Mouse (Mus musculus) ovary, postnatal 36 days (tissue): ENCODE measurements at regions not wholly inside any gene's neighbourhood (a gene's known extent, or its start where the extent isn't known, plus 50 kb on each side); places are given as distances from the start of the nearest gene placed in this dataset.
A peak's percentile ranks its signal among the peaks of the same experiment; 100 is the strongest.

Experiments
- DNase-seq: peaks from one replicate; pipeline ENCODE4 v3.0.0; 2022; ENCODE audit warnings: low spot score, mixed read lengths

DNA sequence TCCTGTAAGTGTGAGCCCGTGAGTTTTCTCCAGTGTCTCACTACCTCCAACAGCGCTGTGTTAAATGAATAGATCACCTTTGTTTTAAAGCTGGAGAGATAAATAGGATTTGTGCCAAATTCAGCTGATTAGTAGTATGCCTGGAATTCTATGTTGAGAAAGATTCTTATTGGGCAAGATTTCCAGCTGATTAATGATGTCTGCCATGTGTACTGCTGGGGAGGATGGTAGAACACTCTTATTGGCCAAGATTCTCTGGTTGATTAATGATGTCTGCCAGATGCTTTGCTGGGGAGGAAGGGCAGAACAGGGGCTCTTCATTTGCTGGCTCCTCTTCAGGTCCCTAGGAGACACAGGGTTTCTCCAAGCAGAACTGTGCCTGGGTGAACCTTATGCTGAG lies 158.9 kb upstream of the Bmper start:
- no peak for DNase-seq

DNA sequence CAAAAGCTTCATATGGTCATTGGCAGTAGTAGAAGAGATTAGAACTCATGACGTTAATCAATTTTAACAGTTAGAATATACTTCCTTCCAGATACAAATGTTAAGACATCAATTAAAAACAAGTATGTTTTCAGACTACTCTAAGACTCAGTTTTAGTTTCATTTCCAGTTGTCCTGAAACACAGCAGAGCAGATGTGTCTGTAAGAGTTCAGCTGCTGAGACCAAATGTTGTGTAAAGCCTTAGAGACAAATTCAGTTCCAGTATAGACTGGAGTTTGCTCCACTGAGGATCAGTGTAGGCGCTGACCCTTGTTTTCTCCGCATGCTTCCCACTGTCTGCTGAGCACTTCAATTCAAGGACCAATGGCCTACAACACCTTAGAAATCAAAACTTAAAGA lies 158.1 kb upstream of the Bmper start:
- DNase-seq: no peak

DNA sequence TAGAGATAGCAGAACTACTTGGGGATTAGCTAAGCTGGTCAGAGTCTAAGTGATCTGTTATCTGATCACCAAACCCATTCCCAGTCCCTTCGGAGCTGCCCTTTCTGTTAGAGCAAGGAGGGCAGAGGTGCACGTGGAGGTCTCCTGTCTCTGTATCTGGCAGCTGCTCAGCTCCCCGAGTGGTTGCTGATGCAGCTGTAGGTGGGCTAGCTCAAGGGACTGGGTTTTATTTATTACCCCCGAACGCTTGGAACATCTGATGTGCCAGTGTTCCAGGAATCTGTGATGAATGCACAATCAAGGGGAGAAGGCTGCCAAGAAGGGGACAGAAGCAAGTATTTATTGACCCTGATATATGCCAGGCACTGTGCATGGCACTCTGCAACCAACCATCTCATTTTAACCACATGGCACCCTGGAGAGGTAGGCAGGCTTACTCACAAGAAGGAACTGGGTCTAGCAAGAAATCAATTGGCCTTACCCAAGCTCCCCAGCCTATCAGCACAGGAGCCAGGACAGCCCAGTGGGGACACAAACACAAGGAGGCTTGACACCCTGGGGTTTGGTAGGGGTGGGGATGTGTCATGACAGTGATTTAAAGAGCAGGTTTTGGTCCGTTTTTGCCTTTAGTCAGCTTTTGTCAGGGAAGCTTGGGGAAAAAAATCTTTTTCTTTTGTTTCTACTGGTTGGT lies 154.6 kb upstream of the Bmper start:
- no peak for DNase-seq

DNA sequence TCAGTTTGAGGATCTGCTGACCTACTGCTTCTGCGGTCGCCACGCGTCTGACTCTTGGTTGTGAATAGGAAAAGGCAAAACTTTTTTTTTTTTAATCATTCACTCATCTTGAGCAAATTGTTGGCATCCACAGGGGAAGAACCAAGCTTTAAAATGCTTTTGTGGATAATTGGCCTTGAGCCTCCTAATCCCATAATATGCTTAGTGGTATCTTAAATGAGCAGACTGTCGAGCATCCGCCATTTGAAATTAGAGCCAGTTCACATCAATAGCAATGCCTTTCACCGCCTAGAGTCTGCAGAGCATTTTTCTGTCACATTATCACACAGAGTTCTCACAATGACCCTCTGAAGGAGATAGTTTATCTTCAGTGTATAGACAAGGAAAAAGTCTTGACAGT lies 153.7 kb upstream of the Bmper start:
- no peak for DNase-seq

DNA sequence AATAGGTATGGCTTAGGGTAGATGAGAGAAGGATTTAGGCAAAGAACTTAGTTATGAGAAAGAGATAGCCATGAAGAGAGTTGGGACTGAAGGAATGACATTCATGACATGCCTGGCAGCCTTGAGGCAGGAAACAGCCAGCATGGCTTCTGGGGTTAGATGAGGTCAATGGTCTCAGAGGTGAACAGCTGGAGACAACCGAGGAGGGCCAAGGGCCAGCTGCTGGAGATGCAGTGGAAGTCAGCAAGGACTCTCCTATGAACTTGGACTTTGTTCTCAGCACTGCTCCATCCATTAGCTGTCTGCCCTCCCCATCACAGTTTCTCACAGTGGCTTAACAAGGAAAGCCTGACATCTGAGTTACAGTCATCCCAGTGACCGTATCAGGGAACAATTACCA lies 151.9 kb upstream of the Bmper start:
- DNase-seq: no peak

DNA sequence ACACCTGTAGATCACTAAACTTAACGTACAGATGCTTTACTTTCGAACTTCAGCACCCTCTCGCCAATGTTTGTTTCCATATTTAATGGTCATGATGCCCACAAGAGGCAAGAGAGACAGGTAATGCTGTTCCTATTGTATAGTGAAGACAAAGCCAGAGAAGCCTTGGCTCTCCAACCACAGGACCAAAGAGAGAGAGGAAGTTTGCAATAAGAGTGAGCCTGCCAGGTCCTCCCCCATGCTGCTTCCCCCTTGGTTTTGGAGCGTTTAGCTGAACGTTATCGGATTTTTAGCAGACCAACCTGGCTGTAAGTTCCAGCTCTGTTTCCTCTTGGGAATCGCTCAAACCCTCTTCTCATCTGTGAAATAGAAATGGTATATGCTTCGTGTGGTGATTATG lies 150.1 kb upstream of the Bmper start:
- DNase-seq: no peak

DNA sequence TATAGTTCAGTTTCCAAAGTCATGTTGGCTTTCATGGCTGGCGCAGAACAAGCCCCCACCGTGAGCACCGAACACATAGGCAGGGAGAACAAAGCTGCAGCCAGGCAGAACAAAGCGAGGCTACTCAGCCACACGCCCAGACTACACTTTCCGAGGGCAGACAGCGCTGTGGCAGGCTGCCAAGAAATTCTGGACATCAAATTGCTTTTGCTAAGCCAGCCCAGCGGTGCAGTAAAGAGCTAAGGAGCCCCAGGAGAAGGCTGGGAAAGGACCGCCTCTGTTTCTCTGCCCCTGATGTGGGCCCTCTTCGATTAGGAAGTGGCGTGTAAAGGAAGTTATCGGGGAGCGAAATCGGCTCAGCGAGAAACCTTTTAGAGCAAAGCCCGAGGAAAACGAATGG lies 139.3 kb upstream of the Bmper start:
- peak; percentile 88 for DNase-seq

DNA sequence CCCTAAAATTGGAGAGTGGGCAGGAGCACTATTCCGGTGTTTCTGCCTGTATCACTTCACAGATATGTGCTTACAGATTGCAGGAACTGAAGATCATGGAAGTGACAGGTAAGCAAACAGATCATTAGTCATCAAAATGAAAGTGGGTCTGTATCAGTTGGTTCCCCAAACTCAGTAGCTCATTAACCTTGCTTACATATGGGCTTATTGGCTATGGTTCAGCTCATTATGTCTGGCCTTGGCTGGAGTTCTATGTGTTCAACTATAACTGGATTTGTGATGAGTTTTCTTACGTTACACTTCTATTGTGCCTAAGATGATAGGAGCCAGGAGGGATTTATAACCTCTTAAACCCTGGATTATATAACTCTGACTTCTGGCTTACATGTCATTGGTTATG lies 133.5 kb upstream of the Bmper start:
- no peak for DNase-seq

DNA sequence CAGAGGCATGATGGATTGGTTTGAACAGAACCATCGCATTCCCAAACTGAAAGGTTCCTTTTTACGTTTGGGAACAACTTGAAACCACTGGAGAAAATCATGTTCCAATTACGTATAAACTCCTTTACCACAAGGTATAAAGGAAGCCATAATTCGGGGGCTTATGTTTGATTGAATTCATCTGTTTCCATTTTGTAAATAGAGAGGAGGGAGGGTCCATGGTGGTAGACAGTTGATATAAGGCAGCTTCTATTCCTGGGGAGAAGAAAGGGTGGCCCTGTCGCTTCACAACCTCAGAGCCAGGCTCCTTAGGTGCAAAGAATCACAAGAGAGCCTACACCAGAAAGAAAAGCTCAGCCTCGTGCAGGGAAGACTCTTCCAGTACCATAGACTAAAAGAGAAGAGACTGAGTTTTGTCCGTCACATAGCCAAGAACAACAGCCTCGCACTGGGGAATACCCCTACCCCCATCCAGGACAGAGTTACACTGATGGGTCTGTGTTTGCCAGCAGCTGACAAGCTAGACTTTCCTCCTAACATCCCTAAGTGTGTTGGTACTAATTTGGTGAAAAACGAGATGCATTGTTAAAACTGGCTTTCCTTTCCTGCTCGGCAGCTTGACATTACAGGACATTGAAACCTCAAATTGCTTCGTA lies 125.6 kb upstream of the Bmper start:
- DNase-seq: no peak

DNA sequence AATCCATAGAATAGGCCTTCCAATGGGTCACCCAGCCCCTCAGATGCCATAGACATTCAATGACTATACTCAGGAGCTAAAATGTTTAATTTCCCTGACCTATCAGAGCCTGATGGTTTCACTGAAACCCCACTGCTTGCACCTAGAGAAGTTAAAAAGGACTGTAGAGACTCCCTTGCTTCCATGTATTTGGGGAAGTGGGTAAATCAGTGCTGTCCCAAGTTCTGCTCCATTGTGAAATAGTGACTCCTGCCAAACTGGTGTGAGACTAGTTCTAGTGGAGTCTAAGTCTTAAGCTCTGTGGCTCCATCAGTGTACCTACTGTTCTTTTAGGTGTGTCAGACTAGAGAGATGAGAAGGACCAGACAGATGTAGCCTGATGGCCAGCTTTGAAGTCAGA lies 121.3 kb upstream of the Bmper start:
- DNase-seq: no peak

DNA sequence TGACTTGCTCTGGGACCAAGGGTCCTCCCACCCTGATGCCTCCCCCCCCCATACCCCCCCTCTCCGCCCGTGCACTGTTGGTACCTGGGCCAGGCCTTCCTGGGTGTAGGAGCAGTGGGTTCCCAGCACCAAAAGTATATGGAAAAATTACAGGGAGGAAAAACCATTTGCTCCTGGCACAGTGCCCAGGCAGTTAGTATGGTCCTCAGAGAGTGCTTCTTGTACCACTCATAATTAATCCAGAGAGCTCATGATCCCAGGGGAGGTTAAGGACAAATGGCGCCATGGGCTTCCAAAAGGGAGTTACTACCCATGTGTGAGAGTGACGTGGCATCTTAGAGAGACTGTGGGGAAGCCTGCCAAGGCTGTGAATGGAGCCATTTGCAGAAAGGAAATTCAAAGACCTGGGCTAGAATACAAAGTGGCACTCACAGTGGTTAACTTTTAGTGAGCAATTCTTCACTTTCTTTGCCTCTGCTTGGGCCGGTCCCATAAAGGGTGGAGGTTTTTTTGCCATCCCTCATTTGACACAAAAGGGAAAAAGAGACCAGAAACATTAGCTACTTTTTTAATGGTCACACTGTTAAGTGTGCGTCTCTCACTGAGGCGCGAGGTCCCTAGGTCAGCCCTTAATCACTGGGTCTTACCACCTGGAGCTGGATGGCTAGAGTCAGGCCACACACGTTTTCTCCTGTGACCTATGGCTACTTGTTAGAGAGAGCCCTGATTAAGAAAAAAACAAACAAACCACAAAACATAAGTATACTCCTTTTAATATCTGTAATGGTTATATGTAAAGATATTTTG lies 120.7 kb upstream of the Bmper start:
- DNase-seq: no peak

DNA sequence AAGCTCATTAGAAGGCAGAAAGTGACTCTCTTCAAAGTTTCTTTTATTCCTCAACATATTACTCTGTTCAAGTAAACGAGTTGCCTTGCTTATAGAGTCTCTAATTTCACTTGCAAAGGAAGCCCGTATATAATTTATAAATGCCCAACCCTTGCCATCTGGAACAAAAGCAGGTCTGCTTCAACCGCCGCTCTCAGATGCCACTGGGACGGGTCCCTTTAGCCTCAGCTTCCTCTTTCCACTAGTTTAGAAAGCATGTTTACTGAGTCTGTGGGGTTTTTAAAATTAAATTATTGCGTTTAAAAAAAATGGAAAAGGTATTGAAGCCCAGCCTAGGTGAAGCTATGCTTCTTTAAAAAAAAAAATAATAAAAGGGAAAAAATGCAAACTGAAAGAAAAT lies 111.4 kb upstream of the Bmper start:
- no peak for DNase-seq

DNA sequence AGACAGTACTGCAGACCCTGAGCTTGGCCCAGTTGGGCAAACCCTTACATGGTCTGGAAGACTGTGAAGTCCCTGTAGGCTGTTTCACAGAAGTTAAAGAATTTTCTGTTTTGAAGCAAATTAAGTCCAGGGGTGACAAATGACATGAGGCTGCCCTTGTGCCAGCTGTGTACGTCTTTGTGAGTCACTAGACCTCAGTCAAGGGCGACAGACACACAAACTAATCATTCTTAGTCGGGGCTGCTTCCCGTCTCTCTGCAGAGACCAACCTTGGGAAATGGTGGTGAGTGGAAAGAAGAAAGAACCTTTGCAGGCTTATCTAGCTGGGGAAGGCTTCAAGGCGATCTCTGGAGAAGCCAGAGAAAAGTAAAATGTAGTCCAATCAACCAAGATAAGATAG lies 107.8 kb upstream of the Bmper start:
- peak; percentile 17 for DNase-seq

DNA sequence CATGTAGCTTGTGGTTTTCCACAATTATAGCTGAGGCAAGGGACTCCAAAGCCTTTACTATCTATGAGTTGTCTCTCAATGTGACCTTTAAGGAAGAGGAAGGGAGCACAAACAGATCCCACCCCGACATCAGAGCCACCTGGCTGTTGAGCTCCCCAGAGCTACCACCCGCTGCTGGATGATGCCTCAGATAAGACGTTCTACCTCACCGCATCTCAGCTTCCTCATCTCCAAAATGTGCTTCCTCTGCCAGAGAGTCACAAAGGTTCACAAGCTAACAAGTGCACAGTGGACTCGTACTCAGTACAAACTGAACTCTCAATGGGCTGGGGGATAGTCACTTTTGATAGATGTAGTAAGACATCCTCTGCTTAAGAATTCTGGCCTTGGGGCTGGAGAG lies 107.3 kb upstream of the Bmper start:
- no peak for DNase-seq

DNA sequence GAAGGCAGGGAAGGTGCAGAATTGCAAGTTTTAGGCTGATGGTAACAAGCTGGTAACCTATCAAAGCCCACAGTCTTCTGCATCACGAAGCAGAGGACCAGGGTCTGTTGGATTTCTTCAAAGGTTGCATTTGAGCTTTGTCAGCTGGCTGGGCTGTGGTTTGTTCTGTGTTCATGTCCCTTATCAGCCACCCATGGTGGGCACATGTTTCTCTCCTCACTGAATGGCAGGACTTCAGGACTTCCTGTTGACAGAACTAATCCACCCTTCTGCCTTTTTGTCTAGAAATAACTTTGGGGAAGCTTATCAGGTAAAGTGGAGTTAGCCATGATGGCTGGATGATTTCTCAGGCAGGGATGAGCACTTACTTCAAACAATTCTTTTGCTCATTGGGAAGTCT lies 106.6 kb upstream of the Bmper start:
- no peak for DNase-seq

DNA sequence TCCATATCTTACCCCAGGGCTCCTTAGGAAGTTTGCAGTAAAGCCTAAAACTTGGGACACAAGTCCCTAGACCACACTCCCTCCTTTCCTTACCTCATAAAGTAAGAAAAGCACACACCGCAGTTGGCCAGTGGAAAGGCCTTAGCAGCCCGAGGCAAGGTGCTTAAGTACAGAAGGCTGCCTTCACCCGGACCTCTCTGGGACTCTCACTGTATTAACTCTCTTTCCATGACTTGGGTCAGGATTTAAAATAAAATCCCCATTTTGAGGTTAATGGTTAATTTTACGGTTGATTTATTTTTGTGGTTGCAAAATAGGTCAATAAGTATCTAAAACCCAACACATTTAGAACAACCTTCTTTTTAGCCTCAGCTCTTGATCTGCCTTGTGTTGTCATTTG lies 103.1 kb upstream of the Bmper start:
- no peak for DNase-seq

DNA sequence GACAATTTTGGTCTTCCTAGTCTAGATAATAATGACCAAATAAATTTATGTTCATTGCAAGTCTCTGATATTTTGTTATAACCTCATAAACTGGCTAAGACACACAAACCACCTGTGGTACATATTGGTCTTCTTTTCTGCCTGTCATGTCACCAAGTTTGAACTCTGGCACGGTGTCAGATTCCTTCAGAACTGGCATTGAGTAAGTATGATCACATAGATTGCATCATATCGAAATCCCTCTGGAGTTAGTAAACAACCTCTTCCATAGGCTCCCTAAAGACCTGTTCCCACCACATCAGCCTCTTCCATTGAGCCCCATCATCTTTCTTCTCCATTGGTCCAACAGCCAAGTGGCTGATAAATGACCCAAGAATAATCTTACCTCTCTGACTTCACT lies 102.1 kb upstream of the Bmper start:
- no peak for DNase-seq

DNA sequence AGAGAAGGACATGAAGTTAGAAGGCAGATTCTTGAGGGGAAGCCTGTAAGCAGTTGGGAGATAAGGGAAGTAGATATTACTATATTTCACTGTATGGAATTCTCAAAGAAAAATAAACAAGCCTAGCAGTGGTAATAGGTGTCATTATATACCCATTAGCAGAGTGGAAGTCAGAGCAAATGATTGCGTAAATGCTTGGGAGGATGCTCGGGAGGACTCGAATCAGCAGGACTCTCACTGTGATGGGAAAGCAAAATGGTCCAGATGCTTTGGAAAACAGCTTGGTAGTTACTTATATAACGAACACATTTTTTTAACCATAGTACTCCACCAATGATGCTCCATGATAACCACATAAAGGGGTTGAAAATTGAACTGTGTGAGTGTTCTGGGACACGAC lies 100.4 kb upstream of the Bmper start:
- no peak for DNase-seq

DNA sequence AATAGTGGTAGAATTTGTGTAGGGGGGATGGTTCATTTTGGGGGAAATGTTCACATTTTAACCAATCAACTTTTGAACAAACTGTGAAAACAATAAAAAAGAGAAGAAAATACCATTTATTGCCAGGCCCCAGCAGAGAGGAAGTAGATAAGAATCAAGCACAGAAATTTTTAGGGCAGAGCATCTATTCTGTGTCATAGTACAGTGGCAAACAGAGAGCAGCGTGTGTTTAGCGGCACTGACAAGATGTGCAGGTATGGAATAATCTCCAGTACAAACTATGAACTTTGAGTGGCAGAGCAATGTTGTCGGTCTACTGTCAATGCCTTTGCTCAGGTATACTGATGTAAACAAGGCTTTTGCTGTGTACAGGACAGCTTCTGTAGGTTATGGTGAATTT lies 99.4 kb upstream of the Bmper start:
- DNase-seq: no peak

DNA sequence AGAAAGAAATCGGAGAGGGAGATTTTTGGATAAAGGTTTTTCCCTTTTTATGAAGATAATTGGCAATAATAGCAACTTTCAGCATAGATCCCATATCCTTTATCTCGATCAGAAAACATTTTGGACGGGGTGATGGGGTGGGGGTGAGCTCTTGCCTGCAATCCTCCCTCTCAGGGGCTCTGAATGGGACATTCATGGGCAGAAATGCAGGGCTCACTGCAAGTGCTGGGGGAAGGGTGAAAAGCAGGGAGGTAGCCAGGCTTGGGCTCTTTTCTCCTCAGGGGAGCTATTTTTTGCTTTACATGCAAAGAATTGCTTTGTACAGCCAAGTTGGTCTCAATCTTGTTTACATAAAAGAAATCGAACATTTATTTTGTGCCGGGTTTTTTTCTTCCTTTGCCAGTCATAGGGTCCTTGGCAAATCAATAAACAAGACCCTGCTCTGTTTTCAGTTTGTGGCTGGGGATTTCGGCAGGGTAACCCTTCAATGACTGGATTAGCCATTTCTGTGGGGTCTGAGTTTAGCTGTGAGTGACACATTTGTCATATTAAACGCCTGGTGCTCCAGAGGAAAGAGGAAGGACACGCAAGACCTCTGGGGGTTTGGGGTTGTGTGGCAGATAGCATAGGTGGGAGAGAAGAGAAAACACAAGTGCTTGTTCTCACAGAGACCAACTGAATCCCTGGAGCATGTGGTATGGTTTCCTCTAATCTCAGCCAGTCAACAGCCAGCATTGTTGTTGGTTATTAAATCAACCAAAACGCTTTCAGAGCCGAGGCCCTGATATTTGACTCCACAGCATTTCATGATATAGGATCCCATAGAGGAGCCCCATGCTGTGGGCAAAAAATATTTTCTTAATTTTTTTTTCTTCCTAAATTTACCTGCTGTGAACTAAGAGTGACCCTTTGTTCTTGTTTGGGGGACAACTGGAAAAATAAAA lies 96.8 kb upstream of the Bmper start:
- DNase-seq: no peak

DNA sequence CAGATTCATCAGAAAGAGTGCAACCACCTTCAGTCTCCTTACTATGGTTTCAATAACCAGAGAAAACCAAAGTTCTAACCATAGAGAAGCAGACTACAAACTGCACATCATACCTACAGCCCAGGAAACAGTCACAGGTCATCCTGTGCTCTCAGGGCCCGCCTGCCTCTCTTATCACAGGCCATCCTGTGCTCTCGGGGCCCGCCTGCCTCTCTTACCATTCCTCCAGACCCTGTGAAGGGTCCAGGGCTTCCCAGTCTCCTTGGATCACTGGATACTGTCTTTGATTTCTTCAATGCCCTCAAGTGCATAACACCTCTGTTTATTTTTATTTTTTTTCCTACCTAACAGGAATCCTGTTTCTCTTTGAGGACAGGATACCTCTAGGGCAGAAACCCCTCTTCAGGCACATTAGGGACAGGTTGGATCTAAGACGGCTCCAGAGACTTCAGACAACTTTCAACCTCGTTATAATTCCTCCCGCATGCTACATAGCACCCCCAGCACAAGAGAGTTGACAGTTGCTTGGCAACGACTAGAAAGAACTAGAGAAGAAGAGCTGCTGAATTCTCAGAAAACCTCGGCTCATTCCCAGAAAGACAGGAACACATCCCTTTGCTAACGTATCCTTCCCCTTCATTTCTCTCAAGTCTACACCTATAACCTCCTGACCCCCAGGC lies 95.4 kb upstream of the Bmper start:
- DNase-seq: no peak

DNA sequence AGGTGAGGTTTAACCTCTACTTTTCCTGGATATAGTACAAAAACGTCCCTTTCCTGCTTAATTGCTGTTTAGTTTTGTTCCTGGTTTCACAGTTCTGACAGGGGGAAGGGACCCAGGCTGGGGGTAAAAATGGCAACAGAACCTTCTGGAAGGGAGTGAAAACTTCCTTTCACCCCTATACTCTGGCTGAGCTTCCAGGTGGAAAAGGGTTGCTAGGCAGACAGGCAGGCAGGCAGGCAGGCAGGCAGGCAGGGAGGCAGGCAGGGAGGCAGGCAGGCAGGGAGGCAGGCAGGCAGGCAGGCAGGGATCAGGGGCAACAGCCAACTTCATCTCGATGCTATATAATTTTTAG lies 94.9 kb upstream of the Bmper start:
- no peak for DNase-seq
